Mouse (Mus musculus): ENCODE results near the gene Klrb1a. TPM values are rescaled to one million over a fixed set of nuclear protein-coding genes. Genes with fewer than 3 reads are reported as not detected.
"Not testable (repeated sequence)": the region's sequence is repeated elsewhere in the genome, so short reads cannot be mapped to it uniquely, and the experiment has no call there.

Klrb1a gene
- polyA plus RNA-seq (2015; fragmentation: Nextera tagmentation; extraction: Ambion mirVana) = not detected in 2 replicates

DNA sequence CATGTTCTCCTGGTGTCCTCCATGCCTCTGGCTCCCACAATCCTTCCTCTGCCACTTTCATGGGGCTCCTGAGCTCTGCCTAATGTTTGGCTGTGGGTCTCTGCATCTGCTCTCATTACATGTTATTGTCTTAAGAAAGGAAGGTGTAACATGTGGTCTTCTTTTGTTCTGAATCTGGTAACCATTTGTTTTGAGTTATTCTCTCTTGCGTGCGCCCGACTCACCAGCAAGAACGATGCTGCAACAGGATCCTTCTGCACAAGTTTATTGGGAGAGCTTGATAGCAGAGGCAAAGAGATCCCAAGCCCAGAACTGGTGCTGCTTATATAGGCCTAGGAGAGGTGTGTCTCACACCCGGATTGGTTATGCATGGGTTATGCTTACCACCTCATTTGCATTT lies at the start of gene Klrb1a:
TSS of gene Klrb1a (minus strand) at position 101 of the 400 bp plus-strand sequence.
- 95% methylated on average over 5 of the region's 5 CpGs for WGBS
- ATAC-seq (ENCODE audit: insufficient read depth, low FRiP score); H3K9me3 ChIP-seq (replicated peaks; ENCODE audit: control insufficient read depth, low read length); H3K27me3 ChIP-seq (ENCODE audit: control insufficient read depth, insufficient read depth, low read length); H3K27ac ChIP-seq (ENCODE audit: low read length); H3K4me1 ChIP-seq (ENCODE audit: control insufficient read depth, insufficient read depth, low read length); H3K36me3 ChIP-seq (ENCODE audit: control insufficient read depth, insufficient read depth, low read length); H3K4me2 ChIP-seq (ENCODE audit: low read depth, low read length); H3K9ac ChIP-seq (ENCODE audit: low read length); H3K4me3 ChIP-seq (replicated peaks; ENCODE audit: low read length): not testable (repeated sequence)

DNA sequence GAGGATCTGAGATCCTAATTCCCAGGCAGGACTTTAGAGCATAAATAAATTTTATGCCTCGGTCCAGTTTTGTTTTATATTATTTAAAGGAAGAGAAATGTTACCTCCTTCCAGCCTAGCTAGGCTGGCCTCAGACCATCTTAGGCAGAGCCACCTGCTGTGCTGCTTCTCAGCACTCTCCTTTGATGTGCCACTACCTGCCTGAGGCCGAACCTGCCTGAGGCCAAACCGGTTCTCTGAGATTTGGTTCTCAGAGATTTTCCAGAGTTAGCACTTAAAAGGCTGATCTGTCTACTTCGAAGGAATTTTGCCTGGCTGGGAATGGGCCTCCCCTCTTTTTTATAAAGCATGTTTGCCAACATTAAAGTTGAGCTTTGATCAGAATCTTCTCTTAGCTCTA lies 46.6 kb upstream of the Klrb1a start:
- Histone ChIP-seq H3K9me3 (replicated peaks; ENCODE audit: control insufficient read depth, low read length) (peaks cover 3% of the 10 kb centered on the region; the same call in 1 of the 2 replicates), H3K4me3 (replicated peaks; ENCODE audit: low read length) (no peak overlapping the region), H3K36me3 (ENCODE audit: control insufficient read depth, insufficient read depth, low read length) (no peaks in the 10 kb centered on the region), H3K4me2 (ENCODE audit: low read depth, low read length) (no peak overlapping the region), H3K9ac (ENCODE audit: low read length) (no peak overlapping the region), H3K27me3 (ENCODE audit: control insufficient read depth, insufficient read depth, low read length) (no peaks in the 10 kb centered on the region), H3K4me1 (ENCODE audit: control insufficient read depth, insufficient read depth, low read length) (no peaks in the 10 kb centered on the region), H3K27ac (ENCODE audit: low read length) (no peak overlapping the region)
- ATAC-seq (ENCODE audit: insufficient read depth, low FRiP score) = no peak
- 38% methylated on average over 4 of the region's 4 CpGs for WGBS

DNA sequence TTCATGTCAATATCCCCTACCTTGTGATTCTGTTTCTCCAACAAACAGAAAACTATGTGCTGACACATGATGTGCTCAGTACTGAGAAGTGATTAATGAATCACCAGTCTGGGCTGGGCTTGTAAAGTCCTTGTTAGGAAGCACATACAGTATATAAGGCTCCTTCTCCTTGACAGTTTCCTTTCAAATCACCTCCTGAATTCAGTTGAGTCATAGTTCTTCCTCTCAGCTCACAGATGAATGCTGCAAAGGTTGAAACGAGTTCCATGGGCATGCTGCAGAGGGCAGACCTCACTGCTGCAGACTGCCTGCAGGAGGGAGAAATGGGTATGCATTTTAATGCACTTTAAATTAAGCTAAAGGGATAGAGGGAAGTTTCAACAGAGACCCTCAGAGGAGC lies 38.9 kb upstream of the Klrb1a start, which contains the start of gene Clec2h:
TSS of gene Clec2h (plus strand) at position 180 of the 400 bp plus-strand sequence.
- Histone ChIP-seq H3K4me1 (ENCODE audit: control insufficient read depth, insufficient read depth, low read length) (no peaks in the 10 kb centered on the region), H3K36me3 (ENCODE audit: control insufficient read depth, insufficient read depth, low read length) (no peaks in the 10 kb centered on the region), H3K4me3 (replicated peaks; ENCODE audit: low read length) (no peak within 1 kb of the TSS), H3K27me3 (ENCODE audit: control insufficient read depth, insufficient read depth, low read length) (no peaks in the 10 kb centered on the region; the same call in 1 of the 2 replicates), H3K9ac (ENCODE audit: low read length) (no peak within 1 kb of the TSS), H3K4me2 (ENCODE audit: low read depth, low read length) (no peak within 1 kb of the TSS), H3K27ac (ENCODE audit: low read length) (no peak within 1 kb of the TSS), H3K9me3 (replicated peaks; ENCODE audit: control insufficient read depth, low read length) (no peaks in the 10 kb centered on the region)
- 0 out of 2 replicates have a peak, but pooled peaks have one; percentile 33 for ATAC-seq (ENCODE audit: insufficient read depth, low FRiP score)
- 5% methylated on average over 1 of the region's 1 CpGs for WGBS

DNA sequence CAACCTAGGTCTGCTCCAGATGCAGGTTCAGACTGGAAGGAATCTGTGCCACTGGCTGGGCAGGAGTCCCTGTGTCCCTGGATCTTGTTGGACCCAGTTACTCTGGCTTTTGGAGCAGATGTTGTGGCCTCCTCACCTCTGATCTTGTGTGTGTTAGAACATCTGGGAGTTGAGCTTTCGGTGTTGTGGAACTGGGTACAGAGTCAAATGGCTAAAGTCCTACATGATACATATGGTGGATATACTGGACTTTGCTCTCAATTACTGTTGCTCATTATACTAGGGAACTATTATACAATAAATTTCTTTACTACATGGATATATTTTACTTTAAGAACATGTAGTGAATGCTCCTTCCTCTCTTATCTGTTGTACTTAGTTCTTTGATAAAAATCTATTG lies 37.9 kb upstream of the Klrb1a start:
- Histone ChIP-seq H3K9ac (ENCODE audit: low read length) (no peak overlapping the region), H3K4me2 (ENCODE audit: low read depth, low read length) (no peak overlapping the region), H3K4me3 (replicated peaks; ENCODE audit: low read length) (no peak overlapping the region), H3K27me3 (ENCODE audit: control insufficient read depth, insufficient read depth, low read length) (no peaks in the 10 kb centered on the region; the same call in 1 of the 2 replicates), H3K9me3 (replicated peaks; ENCODE audit: control insufficient read depth, low read length) (no peaks in the 10 kb centered on the region), H3K27ac (ENCODE audit: low read length) (no peak overlapping the region), H3K36me3 (ENCODE audit: control insufficient read depth, insufficient read depth, low read length) (no peaks in the 10 kb centered on the region), H3K4me1 (ENCODE audit: control insufficient read depth, insufficient read depth, low read length) (no peaks in the 10 kb centered on the region)
- ATAC-seq (ENCODE audit: insufficient read depth, low FRiP score) = no peak
- WGBS = 88% methylated on average over 1 of the region's 1 CpGs

DNA sequence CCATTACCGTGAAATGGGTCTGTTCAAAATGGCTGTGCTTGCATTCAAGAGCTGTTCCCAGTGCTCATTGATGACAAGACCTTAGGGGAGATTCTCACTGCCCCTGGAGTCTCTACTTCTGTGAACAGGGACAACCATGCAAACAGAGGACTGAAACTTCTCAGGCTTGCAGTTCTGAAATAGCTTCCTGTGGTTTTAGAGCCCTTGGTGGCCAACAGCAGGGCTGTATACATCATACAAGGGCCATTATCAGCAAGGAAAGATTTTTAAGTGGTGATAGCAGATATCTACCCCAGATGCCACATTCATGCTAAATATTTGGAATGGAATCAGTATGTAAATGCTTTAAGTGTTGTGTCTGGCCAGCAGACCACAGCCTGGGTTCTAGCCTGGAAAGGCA lies 29.6 kb upstream of the Klrb1a start:
- H3K27me3 ChIP-seq (ENCODE audit: control insufficient read depth, insufficient read depth, low read length) = no peaks in the 10 kb centered on the region; the same call in 1 of the 2 replicates
- H3K4me1 ChIP-seq (ENCODE audit: control insufficient read depth, insufficient read depth, low read length) = no peaks in the 10 kb centered on the region; the same call in 1 of the 2 replicates
- ATAC-seq (ENCODE audit: insufficient read depth, low FRiP score) = no peak
- WGBS = 93% methylated on average over 1 of the region's 1 CpGs
- H3K4me2 ChIP-seq (ENCODE audit: low read depth, low read length) = no peak overlapping the region
- no peak overlapping the region for H3K9ac ChIP-seq (ENCODE audit: low read length)
- H3K36me3 ChIP-seq (ENCODE audit: control insufficient read depth, insufficient read depth, low read length) = no peaks in the 10 kb centered on the region
- H3K4me3 ChIP-seq (replicated peaks; ENCODE audit: low read length) = no peak overlapping the region
- no peaks in the 10 kb centered on the region for H3K9me3 ChIP-seq (replicated peaks; ENCODE audit: control insufficient read depth, low read length)
- no peak overlapping the region for H3K27ac ChIP-seq (ENCODE audit: low read length)

DNA sequence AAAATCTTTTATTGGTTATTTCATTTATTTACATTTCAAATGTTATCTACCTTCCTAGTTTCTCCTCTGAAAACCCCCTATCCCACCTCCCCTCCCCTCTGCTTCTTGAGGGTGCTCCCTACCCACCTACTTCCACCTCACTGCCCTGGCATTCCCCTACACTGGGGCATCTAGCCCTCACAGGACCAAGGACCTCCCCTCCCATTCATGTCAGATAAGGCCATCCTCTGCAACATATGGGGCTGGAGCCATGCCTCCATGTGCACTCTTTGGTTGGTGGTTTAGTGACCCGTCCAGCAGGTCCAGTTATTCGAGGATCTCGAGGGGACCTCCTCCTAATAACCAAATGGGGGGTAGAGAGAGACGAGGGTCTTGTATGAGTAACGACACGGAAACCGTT lies 27.5 kb upstream of the Klrb1a start:
- H3K27ac ChIP-seq (ENCODE audit: low read length); H3K36me3 ChIP-seq (ENCODE audit: control insufficient read depth, insufficient read depth, low read length); H3K27me3 ChIP-seq (ENCODE audit: control insufficient read depth, insufficient read depth, low read length); H3K4me2 ChIP-seq (ENCODE audit: low read depth, low read length); H3K9ac ChIP-seq (ENCODE audit: low read length); H3K4me3 ChIP-seq (replicated peaks; ENCODE audit: low read length); H3K4me1 ChIP-seq (ENCODE audit: control insufficient read depth, insufficient read depth, low read length); ATAC-seq (ENCODE audit: insufficient read depth, low FRiP score); H3K9me3 ChIP-seq (replicated peaks; ENCODE audit: control insufficient read depth, low read length): not testable (repeated sequence)
- WGBS = 75% methylated on average over 4 of the region's 7 CpGs

DNA sequence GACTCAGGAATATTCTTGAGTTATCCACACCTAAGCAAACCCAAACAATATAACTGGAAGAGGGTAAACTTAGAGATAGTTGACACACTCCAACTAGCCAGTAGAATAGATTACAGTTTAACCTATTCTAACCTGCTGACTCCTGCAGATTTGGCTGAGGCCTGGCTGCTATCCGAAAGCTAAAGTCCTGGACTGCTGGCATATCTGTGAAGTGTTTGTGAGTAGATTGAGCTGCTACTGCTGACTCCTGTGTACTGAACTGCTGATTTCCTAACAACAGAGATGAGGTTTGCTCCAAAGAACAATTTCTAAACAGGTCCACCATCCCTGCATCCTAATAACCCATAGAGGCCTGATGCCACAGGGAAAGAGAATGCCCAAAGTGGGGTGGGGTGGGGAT lies 26.9 kb upstream of the Klrb1a start:
- Histone ChIP-seq H3K4me2 (ENCODE audit: low read depth, low read length) (no peak overlapping the region), H3K9me3 (replicated peaks; ENCODE audit: control insufficient read depth, low read length) (no peaks in the 10 kb centered on the region), H3K27me3 (ENCODE audit: control insufficient read depth, insufficient read depth, low read length) (no peaks in the 10 kb centered on the region), H3K4me1 (ENCODE audit: control insufficient read depth, insufficient read depth, low read length) (no peaks in the 10 kb centered on the region; the same call in 1 of the 2 replicates), H3K4me3 (replicated peaks; ENCODE audit: low read length) (no peak overlapping the region), H3K9ac (ENCODE audit: low read length) (no peak overlapping the region), H3K27ac (ENCODE audit: low read length) (no peak overlapping the region), H3K36me3 (ENCODE audit: control insufficient read depth, insufficient read depth, low read length) (no peaks in the 10 kb centered on the region)
- ATAC-seq (ENCODE audit: insufficient read depth, low FRiP score) = no peak
- WGBS = 44% methylated on average over 1 of the region's 1 CpGs

DNA sequence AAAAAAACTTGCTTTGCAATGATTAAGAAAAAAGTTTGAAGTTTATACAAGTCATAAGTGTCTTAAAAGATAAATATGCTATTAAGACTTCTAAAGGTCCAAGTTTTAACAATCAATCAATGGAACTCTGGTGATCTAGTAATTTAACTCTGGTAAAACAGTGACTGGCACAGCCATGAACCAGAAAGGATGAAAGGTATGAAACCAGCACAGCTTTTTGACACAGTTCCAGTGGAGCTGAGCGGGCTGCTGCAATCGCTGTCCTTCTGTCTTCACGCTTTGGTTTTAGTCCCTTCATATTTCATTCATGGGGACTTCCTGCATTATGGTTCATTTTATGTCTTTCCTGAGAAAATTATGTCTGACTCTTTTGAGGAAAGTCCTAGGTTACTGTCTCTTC lies 26.3 kb upstream of the Klrb1a start:
- H3K4me3 ChIP-seq (replicated peaks; ENCODE audit: low read length) = no peak overlapping the region
- no peaks in the 10 kb centered on the region for H3K9me3 ChIP-seq (replicated peaks; ENCODE audit: control insufficient read depth, low read length)
- no peak overlapping the region for H3K27ac ChIP-seq (ENCODE audit: low read length)
- no peaks in the 10 kb centered on the region; the same call in 1 of the 2 replicates for H3K4me1 ChIP-seq (ENCODE audit: control insufficient read depth, insufficient read depth, low read length)
- no peak overlapping the region for H3K9ac ChIP-seq (ENCODE audit: low read length)
- no peaks in the 10 kb centered on the region for H3K36me3 ChIP-seq (ENCODE audit: control insufficient read depth, insufficient read depth, low read length)
- H3K27me3 ChIP-seq (ENCODE audit: control insufficient read depth, insufficient read depth, low read length) = no peaks in the 10 kb centered on the region
- ATAC-seq (ENCODE audit: insufficient read depth, low FRiP score) = no peak
- WGBS = 54% methylated on average over 3 of the region's 3 CpGs
- no peak overlapping the region for H3K4me2 ChIP-seq (ENCODE audit: low read depth, low read length)

DNA sequence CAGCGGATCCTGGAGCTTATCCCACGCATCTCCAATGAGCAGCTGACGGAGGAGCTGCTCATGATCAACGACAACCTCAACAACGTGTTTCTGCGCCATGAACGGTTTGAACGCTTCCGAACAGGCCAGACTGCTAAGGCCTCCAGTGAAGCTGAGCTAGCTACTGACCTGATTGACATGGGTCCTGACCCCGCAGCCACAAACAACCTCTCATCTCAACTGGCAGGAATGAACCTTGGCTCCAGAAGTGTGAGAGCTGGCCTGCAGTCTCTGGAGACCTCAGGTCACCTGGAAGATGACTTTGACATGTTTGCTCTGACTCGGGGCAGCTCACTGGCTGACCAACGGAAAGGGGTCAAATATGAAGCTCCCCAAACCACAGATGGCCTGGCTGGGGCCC lies 22.4 kb upstream of the Klrb1a start:
- H3K27me3 ChIP-seq (ENCODE audit: control insufficient read depth, insufficient read depth, low read length); H3K36me3 ChIP-seq (ENCODE audit: control insufficient read depth, insufficient read depth, low read length); ATAC-seq (ENCODE audit: insufficient read depth, low FRiP score); H3K27ac ChIP-seq (ENCODE audit: low read length); H3K9me3 ChIP-seq (replicated peaks; ENCODE audit: control insufficient read depth, low read length); H3K4me3 ChIP-seq (replicated peaks; ENCODE audit: low read length); H3K4me2 ChIP-seq (ENCODE audit: low read depth, low read length); H3K9ac ChIP-seq (ENCODE audit: low read length); H3K4me1 ChIP-seq (ENCODE audit: control insufficient read depth, insufficient read depth, low read length): not testable (repeated sequence)
- WGBS = 82% methylated on average over 12 of the region's 12 CpGs

DNA sequence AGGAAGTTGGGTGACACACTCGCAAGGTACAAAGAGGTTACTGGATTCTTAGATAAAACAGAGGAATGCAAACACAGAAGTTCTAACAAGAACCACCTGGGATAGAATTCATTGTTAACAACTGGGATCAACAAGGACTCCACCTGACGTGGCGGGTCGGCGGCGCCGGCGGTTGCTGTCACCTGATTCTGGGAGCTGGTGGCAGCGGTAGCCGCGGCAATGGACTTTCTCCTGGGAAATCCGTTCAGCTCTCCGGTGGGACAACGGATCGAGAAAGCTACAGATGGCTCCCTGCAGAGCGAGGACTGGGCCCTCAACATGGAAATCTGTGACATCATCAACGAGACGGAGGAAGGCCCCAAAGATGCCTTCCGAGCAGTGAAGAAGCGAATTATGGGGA lies 21.4 kb upstream of the Klrb1a start:
- not testable (repeated sequence) for H3K4me2 ChIP-seq (ENCODE audit: low read depth, low read length); H3K27me3 ChIP-seq (ENCODE audit: control insufficient read depth, insufficient read depth, low read length); H3K9ac ChIP-seq (ENCODE audit: low read length); H3K9me3 ChIP-seq (replicated peaks; ENCODE audit: control insufficient read depth, low read length); ATAC-seq (ENCODE audit: insufficient read depth, low FRiP score); H3K4me3 ChIP-seq (replicated peaks; ENCODE audit: low read length); H3K4me1 ChIP-seq (ENCODE audit: control insufficient read depth, insufficient read depth, low read length); H3K27ac ChIP-seq (ENCODE audit: low read length); H3K36me3 ChIP-seq (ENCODE audit: control insufficient read depth, insufficient read depth, low read length)
- 97% methylated on average over 20 of the region's 20 CpGs for WGBS
